Mouse (Mus musculus) heart, embryonic 16.5 days (tissue): ENCODE measurements around the gene Tnfsf18. TPM values are rescaled to one million over a fixed set of nuclear protein-coding genes. Genes with fewer than 3 reads are reported as not detected.

ENCODE experiments used
- ATAC-seq: fragments of 200-750 bp; cut with Nextera tagmentation; replicated peaks from 2 replicates; pipeline ENCODE4 v1.8.0; 2017; ENCODE audit warnings: moderate number of reproducible peaks; ENCODE audit not compliant: insufficient read depth, low FRiP score; ENCODE audit errors: extremely low read depth
- H3K27ac ChIP-seq: fragments of 300-500 bp; sonication (generic); 2 replicates; pipeline ENCODE4 v1.5.1; 2014; ENCODE audit warnings: mild to moderate bottlenecking, low read length, control low read depth, moderate library complexity
- H3K27me3 ChIP-seq: fragments of 300-500 bp; sonication (generic); 2 replicates; pipeline ENCODE4 v1.6.1; 2014; ENCODE audit warnings: low read length, mixed read lengths; ENCODE audit not compliant: control insufficient read depth, insufficient read depth
- H3K36me3 ChIP-seq: fragments of 300-500 bp; sonication (generic); 2 replicates; pipeline ENCODE4 v1.6.1; 2014; ENCODE audit not compliant: control insufficient read depth, insufficient read depth
- H3K4me1 ChIP-seq: fragments of 300-500 bp; sonication (generic); 2 replicates; pipeline ENCODE4 v1.6.1; 2014; ENCODE audit warnings: low read length, mixed read lengths; ENCODE audit not compliant: control insufficient read depth, insufficient read depth
- H3K4me2 ChIP-seq: fragments of 300-500 bp; sonication (generic); 2 replicates; pipeline ENCODE4 v1.6.1; 2014; ENCODE audit warnings: low read depth, mild to moderate bottlenecking, control low read depth, low read length
- H3K4me3 ChIP-seq: fragments of 300-500 bp; sonication (generic); 2 replicates; pipeline ENCODE4 v1.5.1; 2014; ENCODE audit warnings: mild to moderate bottlenecking, control low read depth, low read length
- H3K9ac ChIP-seq: fragments of 300-500 bp; sonication (generic); 2 replicates; pipeline ENCODE4 v1.6.1; 2014; ENCODE audit warnings: low read length, control low read depth
- H3K9me3 ChIP-seq: fragments of 300-500 bp; sonication (generic); replicated peaks from 2 replicates; pipeline ENCODE4 v1.6.1; 2016; ENCODE audit warnings: low read length; ENCODE audit not compliant: control insufficient read depth
- WGBS: fragments of 180-500 bp; shearing (Covaris S2); extraction: QIAGEN DNeasy Blood & Tissue Kit; methylation state at CpG from one replicate; pipeline ENCODE4 v1.1.7; 2014; 5-methylcytosine and 5-hydroxymethylcytosine counted together
- polyA plus RNA-seq: library from polyadenylated mRNA; unstranded; fragments of >200 nt; fragmentation: Nextera tagmentation; extraction: Ambion mirVana; gene quantifications from 2 replicates; pipeline ENCODE4 v1.2.1, GENCODE M21; 2015

Tnfsf18 gene
- polyA plus RNA-seq, result not detected in 2 replicates

DNA sequence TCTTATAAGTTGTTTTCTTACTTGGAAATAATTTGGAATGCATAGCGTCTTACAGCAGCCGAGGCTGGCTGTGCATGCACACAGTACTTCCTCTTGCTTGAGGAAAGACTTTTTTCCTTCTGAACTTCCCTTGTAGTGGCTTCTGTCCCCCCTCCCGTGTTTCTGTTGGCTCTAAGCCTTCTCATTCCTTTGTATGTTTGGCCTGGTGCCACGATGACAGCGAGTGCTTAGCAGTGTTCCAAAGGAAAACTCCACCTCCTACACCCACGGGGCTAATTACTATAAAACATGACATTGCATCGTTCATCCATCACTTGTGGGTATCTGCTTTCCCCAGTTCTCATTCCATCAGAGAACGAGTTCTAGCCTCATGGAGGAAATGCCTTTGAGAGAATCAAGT, at the start of gene Tnfsf18:
TSS of gene Tnfsf18 (plus strand) at position 313 of the 400 bp plus-strand sequence.
- Histone ChIP-seq H3K36me3 (no peaks in the 10 kb centered on the region), H3K4me3 (peak within 1 kb of the TSS; percentile 14; the same call in 1 of the 2 replicates), H3K4me1 (peaks cover 20% of the 10 kb centered on the region), H3K4me2 (peak within 1 kb of the TSS; percentile 40), H3K27me3 (no peaks in the 10 kb centered on the region), H3K27ac (peak within 1 kb of the TSS; percentile 48; the same call in 1 of the 2 replicates), H3K9ac (no peak within 1 kb of the TSS), H3K9me3 (no peaks in the 10 kb centered on the region)
- WGBS, result 16% methylated on average over 8 of the region's 8 CpGs
- peak; percentile 83 for ATAC-seq

DNA sequence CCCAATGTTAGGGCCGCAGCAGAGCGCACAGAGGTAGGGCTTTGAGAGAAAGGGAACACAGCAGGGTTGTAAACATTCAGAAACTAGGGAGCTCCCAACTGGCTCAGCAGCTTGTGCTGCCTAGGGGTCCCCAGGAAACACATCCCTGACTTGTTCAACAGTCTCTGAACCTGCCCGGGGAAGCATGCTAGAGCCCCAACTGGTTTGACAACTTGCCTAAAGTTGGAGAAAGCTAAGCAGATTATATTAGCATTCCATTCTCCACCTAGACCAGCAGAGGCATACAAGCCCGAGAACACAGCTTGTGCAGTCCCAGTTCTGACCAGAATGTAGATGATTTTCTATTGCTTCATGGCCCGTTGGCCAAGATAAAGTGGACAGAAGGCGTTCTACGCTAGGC, 49.6 kb upstream of the Tnfsf18 start:
- Histone ChIP-seq H3K36me3 (no peaks in the 10 kb centered on the region), H3K27ac (no peak overlapping the region), H3K27me3 (no peaks in the 10 kb centered on the region), H3K4me3 (no peak overlapping the region), H3K9me3 (no peaks in the 10 kb centered on the region), H3K9ac (no peak overlapping the region), H3K4me1 (no peaks in the 10 kb centered on the region), H3K4me2 (no peak overlapping the region)
- ATAC-seq, result no peak
- WGBS, result 79% methylated on average over 7 of the region's 7 CpGs

DNA sequence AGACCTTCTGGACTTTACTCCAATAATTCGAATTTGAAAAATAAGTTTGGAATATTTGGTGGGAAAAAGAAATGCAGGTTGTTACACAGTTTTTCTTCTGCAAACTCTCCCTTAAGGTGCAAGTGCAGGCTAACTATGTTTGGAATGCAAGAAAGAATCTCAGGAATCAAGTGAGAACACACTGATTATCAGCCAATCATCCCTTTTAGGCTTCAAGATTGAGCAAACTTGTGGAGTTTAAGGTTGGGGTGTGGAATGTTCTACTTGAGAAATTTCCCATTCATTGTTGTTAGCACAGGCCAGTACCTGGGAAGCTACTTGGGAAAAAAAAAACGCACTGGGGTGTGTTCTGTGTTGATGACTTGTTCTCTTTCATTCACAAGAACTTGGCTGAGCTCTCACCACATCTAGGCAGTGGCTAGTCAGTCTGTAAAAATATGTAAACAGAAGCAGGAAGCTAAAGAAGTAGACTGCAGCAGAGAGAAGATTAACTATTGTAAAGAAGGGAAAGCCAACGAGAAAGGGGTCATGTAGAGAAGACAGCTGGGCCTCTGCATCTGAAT, 42.7 kb upstream of the Tnfsf18 start:
- no peak for ATAC-seq
- Histone ChIP-seq H3K4me1 (no peaks in the 10 kb centered on the region), H3K9me3 (0 out of 2 replicates have a peak, but pooled peaks cover 4% of the 10 kb centered on the region), H3K36me3 (no peaks in the 10 kb centered on the region), H3K27me3 (no peaks in the 10 kb centered on the region), H3K4me3 (no peak overlapping the region), H3K9ac (no peak overlapping the region), H3K27ac (no peak overlapping the region), H3K4me2 (no peak overlapping the region)
- WGBS, result 34% methylated on average over 3 of the region's 3 CpGs

DNA sequence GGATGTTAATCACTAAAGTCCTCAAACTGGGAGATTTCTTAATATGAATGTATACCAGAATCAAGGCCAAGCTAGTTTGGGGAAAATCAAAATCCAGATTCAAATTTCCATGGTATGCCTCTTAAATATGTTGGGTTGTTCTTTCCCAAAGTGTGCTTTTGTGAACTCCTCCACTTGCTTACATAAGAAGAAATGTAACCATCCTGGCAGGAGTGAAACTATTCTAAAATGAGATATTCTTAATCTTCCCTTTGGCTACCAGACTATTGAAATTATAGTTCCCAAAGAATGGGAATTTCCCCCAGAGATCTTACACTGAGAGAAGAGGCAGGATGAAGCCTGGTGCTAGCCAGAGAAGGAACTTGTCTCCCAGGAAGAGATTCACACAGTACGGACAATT, 42.2 kb upstream of the Tnfsf18 start:
- Histone ChIP-seq H3K4me1 (no peaks in the 10 kb centered on the region), H3K9me3 (0 out of 2 replicates have a peak, but pooled peaks cover 4% of the 10 kb centered on the region), H3K4me3 (no peak overlapping the region), H3K4me2 (no peak overlapping the region), H3K27ac (no peak overlapping the region), H3K27me3 (no peaks in the 10 kb centered on the region), H3K36me3 (no peaks in the 10 kb centered on the region), H3K9ac (no peak overlapping the region)
- ATAC-seq, result no peak
- WGBS, result 81% methylated on average over 1 of the region's 1 CpGs

DNA sequence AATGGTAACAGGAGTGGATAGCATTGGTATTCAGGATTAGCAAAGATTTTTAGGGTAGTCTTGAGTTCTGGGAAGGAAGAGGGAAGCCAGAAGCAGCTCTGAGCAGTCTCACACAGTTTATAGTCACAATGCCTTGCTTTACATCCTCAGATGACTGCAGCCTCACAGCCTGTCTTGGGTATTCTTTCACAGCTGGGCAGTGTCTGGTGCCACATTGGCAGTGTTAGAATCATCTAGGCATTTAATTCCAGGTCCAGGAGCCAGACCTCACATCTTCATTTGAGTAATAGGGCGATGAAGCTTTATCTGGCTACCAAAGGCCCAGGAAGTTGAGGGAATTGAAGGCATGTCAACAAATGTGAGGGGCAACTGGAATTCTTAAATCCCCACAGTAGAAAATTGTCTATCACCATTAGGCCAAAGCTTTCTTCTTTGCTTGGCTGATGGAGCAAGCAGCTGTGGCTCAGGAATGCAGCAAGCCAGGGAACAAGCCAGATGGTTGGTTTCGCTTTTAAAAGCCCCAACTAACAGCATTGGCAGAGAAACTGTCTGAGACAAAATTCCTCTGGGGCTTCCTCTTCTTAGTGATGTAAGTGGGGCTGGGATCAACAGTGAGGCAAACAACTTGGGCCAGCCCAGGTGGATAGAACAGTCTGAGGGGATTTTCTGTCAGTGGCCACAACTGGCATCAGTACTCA, 30.9 kb upstream of the Tnfsf18 start:
- WGBS, result 51% methylated on average over 2 of the region's 2 CpGs
- Histone ChIP-seq H3K27ac (peak overlapping the region; percentile 3), H3K36me3 (no peaks in the 10 kb centered on the region), H3K4me2 (no peak overlapping the region), H3K9ac (no peak overlapping the region), H3K4me1 (0 out of 2 replicates have a peak, but pooled peaks cover 5% of the 10 kb centered on the region), H3K4me3 (no peak overlapping the region), H3K9me3 (no peaks in the 10 kb centered on the region), H3K27me3 (no peaks in the 10 kb centered on the region)
- no peak for ATAC-seq

DNA sequence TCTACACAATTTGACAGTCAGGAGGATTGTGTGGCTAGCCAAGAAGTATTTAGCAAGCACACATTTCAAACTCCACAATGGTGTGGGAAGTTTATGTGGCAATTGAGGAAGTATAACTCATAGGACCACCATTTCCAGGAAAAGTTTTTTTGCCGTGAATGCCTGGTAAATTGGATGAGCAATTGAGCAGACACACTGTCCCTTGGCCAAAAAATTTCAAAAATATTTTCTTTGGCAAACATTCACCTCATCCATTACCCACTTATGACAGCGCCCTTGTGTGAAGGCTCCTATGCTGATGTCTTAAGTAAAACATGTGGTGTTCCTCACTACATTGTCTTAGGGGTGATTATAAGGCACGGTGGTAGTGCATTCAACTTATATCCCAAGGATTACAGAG, 17.2 kb upstream of the Tnfsf18 start:
- H3K27ac ChIP-seq, result no peak overlapping the region
- H3K36me3 ChIP-seq, result no peaks in the 10 kb centered on the region
- H3K4me3 ChIP-seq, result no peak overlapping the region
- no peaks in the 10 kb centered on the region for H3K4me1 ChIP-seq
- H3K27me3 ChIP-seq, result no peaks in the 10 kb centered on the region
- ATAC-seq, result no peak
- H3K4me2 ChIP-seq, result no peak overlapping the region
- H3K9ac ChIP-seq, result no peak overlapping the region
- H3K9me3 ChIP-seq, result no peaks in the 10 kb centered on the region
- 49% methylated on average over 3 of the region's 3 CpGs for WGBS

DNA sequence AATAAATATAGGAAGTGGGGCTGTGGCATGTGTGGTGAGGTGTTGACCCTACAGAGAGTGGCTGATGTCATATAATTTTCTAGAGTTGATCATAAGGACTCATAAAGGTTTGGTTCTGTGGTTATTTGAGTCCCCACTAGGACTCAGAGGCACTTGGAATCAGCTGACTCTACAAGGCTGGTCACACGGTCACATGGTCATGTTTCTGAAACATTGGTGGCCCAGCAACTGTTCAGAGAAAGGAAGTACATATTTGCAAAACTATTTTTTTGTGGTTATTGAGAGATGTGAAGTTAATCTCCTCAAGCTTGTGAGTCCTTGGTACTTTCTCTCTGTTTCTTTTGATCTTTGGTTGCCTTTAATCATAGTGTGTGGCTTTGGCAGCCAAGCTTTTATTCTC, 14.6 kb upstream of the Tnfsf18 start:
- ATAC-seq, result no peak; the same call in 1 of the 2 replicates
- no peaks in the 10 kb centered on the region for H3K36me3 ChIP-seq
- no peak overlapping the region for H3K4me3 ChIP-seq
- H3K27ac ChIP-seq, result no peak overlapping the region
- H3K27me3 ChIP-seq, result no peaks in the 10 kb centered on the region
- no peak overlapping the region for H3K4me2 ChIP-seq
- WGBS, result 83% methylated on average over 1 of the region's 1 CpGs
- no peak overlapping the region for H3K9ac ChIP-seq
- H3K4me1 ChIP-seq, result no peaks in the 10 kb centered on the region
- no peaks in the 10 kb centered on the region for H3K9me3 ChIP-seq

DNA sequence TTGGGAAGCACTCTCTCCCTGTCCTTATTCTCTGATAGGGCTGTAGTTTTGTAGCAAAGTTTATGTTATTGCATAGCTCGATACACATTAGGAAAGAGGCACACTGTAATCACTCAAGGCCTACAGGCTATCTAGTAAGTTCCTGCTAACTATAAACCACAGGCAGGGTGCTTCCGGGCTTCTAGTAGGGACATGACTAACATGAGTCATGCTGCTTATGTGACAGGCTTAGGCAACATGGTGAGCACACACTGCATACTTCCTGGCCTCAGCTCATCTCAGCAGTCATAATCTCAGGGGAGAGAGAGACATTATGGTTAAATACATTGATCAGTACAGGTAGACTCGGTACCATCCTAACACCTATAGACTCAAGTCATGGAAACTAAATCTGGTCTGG, 12.2 kb upstream of the Tnfsf18 start:
- Histone ChIP-seq H3K27ac (no peak overlapping the region), H3K9me3 (no peaks in the 10 kb centered on the region), H3K4me3 (no peak overlapping the region), H3K9ac (no peak overlapping the region), H3K4me1 (no peaks in the 10 kb centered on the region), H3K27me3 (no peaks in the 10 kb centered on the region), H3K36me3 (no peaks in the 10 kb centered on the region), H3K4me2 (no peak overlapping the region)
- 73% methylated on average over 3 of the region's 3 CpGs for WGBS
- ATAC-seq, result no peak

DNA sequence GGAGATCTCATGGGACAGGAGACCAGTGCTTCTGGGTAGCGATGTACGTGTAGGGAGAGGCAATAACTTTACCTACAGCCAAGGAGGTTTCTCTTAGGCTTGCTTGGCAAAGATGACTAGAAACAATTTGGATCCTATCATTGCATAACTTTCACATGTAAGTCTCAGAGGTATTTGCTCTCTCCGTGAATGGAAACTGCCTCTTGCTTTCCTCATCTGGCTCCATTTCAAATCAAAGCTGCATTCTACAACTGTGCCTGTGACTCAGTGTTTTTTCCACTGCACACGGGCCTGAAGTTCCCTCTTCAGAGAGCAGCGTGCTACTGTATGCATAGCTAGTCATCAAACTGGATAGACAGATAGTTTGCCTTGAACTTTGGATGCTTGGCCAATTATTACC, 7.4 kb upstream of the Tnfsf18 start:
- 67% methylated on average over 5 of the region's 5 CpGs for WGBS
- no peak for ATAC-seq
- H3K36me3 ChIP-seq, result no peaks in the 10 kb centered on the region
- H3K4me2 ChIP-seq, result no peak overlapping the region
- no peaks in the 10 kb centered on the region for H3K4me1 ChIP-seq
- H3K9me3 ChIP-seq, result no peaks in the 10 kb centered on the region
- no peak overlapping the region for H3K4me3 ChIP-seq
- no peak overlapping the region for H3K9ac ChIP-seq
- no peak overlapping the region for H3K27ac ChIP-seq
- H3K27me3 ChIP-seq, result no peaks in the 10 kb centered on the region
